Mouse (Mus musculus) liver, postnatal 0 days (tissue): ENCODE results near the gene Mbnl2.

Experiments used
- CTCF ChIP-seq: sonication (generic); IDR thresholded peaks from 2 replicates; pipeline ENCODE4 v1.5.1; 2016; ENCODE audit warnings: antibody characterized with exemption, low read depth
- EP300 ChIP-seq: IDR thresholded peaks from 2 replicates; pipeline ENCODE4 v1.6.1; 2016; ENCODE audit warnings: antibody characterized with exemption, low read depth, mild to moderate bottlenecking

GRCm38 (mm10) chr14:120432773-120433172, 157.3 kb downstream of the Mbnl2 start:
- peak; percentile 48 for TF ChIP-seq CTCF
- no peak for TF ChIP-seq EP300
